In genomic region chr3:89569707-89570324, GRCm38 (mm10) we compare ENCODE assay signal across 20 mouse cellular contexts. TPM values are rescaled to one million over a fixed set of nuclear protein-coding genes. Genes with fewer than 3 reads are reported as not detected.
DNase-seq lines count a peak whose midpoint lies in the region; ATAC-seq lines count a peak whose summit lies in the region.
"Had no signal": no experiment of that assay in that cellular context is flagged by ENCODE, and none has a peak within 500 bp of the region (broad histone marks: within the 10 kb centered on the region; RNA-seq: fewer than 3 reads in every experiment).

No protein-coding gene starts in this region.

- no peak overlapping the region for H3K9ac ChIP-seq in forebrain, embryonic 15.5 days (replicated peaks)
- no peak overlapping the region for H3K9ac ChIP-seq in forebrain, embryonic 11.5 days (ENCODE audit: low read length)
- H3K9ac ChIP-seq in liver, embryonic 11.5 days (ENCODE audit: low read depth, low read length) = 0 out of 2 replicates have a peak overlapping the region, but pooled peaks have one; percentile 46
- no peak overlapping the region for H3K9ac ChIP-seq in neural tube, embryonic 15.5 days (replicated peaks)
- H3K9ac ChIP-seq: hindbrain, embryonic 15.5 days; lung, embryonic 15.5 days had no signal

- no peak for DNase-seq in forebrain, embryonic 11.5 days (ENCODE audit: low spot score)
- DNase-seq in liver, embryonic 11.5 days (ENCODE audit: low spot score) = no peak
- no peak for DNase-seq in kidney, postnatal 25 days
- DNase-seq: adrenal gland, postnatal 25 days; cerebellum, postnatal 10 days; embryo, embryonic 11 days; heart, adult 2 months; kidney, adult 11 months; thymus, postnatal 4 days had no signal

- H3K9me3 ChIP-seq in forebrain, embryonic 15.5 days = no peaks in the 10 kb centered on the region
- no peaks in the 10 kb centered on the region for H3K9me3 ChIP-seq in forebrain, embryonic 11.5 days (ENCODE audit: control insufficient read depth, low read length)
- peaks cover 3% of the 10 kb centered on the region; the same call in 1 of the 2 replicates for H3K9me3 ChIP-seq in megakaryocyte, embryonic 14.5 days
- no peaks in the 10 kb centered on the region for H3K9me3 ChIP-seq in liver, embryonic 11.5 days (ENCODE audit: control insufficient read depth, low read length)
- H3K9me3 ChIP-seq in neural tube, embryonic 15.5 days (replicated peaks) = no peaks in the 10 kb centered on the region
- H3K9me3 ChIP-seq: hindbrain, embryonic 15.5 days; lung, embryonic 15.5 days had no signal

- H3K27ac ChIP-seq in forebrain, embryonic 15.5 days (replicated peaks) = no peak overlapping the region
- no peak overlapping the region for H3K27ac ChIP-seq in forebrain, embryonic 11.5 days (ENCODE audit: low read depth, low read length)
- peak overlapping the region; percentile 89 for H3K27ac ChIP-seq in liver, embryonic 11.5 days (ENCODE audit: low read depth, low read length)
- no peak overlapping the region for H3K27ac ChIP-seq in neural tube, embryonic 15.5 days (replicated peaks)
- H3K27ac ChIP-seq: heart, adult 2 months; hindbrain, embryonic 15.5 days; kidney, postnatal 0 days; left cerebral cortex, adult 2 months; lung, embryonic 15.5 days; macrophage had no signal

- no peak overlapping the region for H3K4me2 ChIP-seq in forebrain, embryonic 15.5 days (replicated peaks)
- no peak overlapping the region for H3K4me2 ChIP-seq in forebrain, embryonic 11.5 days (ENCODE audit: low read depth, low read length, severe bottlenecking)
- H3K4me2 ChIP-seq in liver, embryonic 11.5 days = peak overlapping the region; percentile 68
- no peak overlapping the region for H3K4me2 ChIP-seq in neural tube, embryonic 15.5 days
- H3K4me2 ChIP-seq: hindbrain, embryonic 15.5 days; lung, embryonic 15.5 days had no signal

- no peaks in the 10 kb centered on the region for H3K36me3 ChIP-seq in forebrain, embryonic 15.5 days
- H3K36me3 ChIP-seq in forebrain, embryonic 11.5 days (ENCODE audit: control insufficient read depth, insufficient read depth, low read length) = no peaks in the 10 kb centered on the region
- no peaks in the 10 kb centered on the region for H3K36me3 ChIP-seq in megakaryocyte, embryonic 14.5 days (replicated peaks; ENCODE audit: low read length)
- H3K36me3 ChIP-seq in liver, embryonic 11.5 days (ENCODE audit: control insufficient read depth, insufficient read depth, low read length) = no peaks in the 10 kb centered on the region
- H3K36me3 ChIP-seq in neural tube, embryonic 15.5 days = no peaks in the 10 kb centered on the region
- H3K36me3 ChIP-seq: hindbrain, embryonic 15.5 days; lung, embryonic 15.5 days had no signal

- no peaks in the 10 kb centered on the region for H3K27me3 ChIP-seq in forebrain, embryonic 15.5 days
- H3K27me3 ChIP-seq in forebrain, embryonic 11.5 days (ENCODE audit: control insufficient read depth, insufficient read depth, low read length) = no peaks in the 10 kb centered on the region
- H3K27me3 ChIP-seq in megakaryocyte, embryonic 14.5 days (replicated peaks) = peaks cover 57% of the 10 kb centered on the region
- no peaks in the 10 kb centered on the region; the same call in 1 of the 2 replicates for H3K27me3 ChIP-seq in liver, embryonic 11.5 days (replicated peaks; ENCODE audit: control insufficient read depth, insufficient read depth, low read length)
- no peaks in the 10 kb centered on the region for H3K27me3 ChIP-seq in neural tube, embryonic 15.5 days (replicated peaks)
- H3K27me3 ChIP-seq: CH12.LX; hindbrain, embryonic 15.5 days; lung, embryonic 15.5 days had no signal

- H3K4me1 ChIP-seq in forebrain, embryonic 15.5 days = peaks cover 10% of the 10 kb centered on the region
- H3K4me1 ChIP-seq in forebrain, embryonic 11.5 days (replicated peaks; ENCODE audit: control insufficient read depth, insufficient read depth, low read length) = no peaks in the 10 kb centered on the region
- H3K4me1 ChIP-seq in megakaryocyte, embryonic 14.5 days = peaks cover 5% of the 10 kb centered on the region
- H3K4me1 ChIP-seq in liver, embryonic 11.5 days (replicated peaks; ENCODE audit: control insufficient read depth, insufficient read depth, low read length) = peaks cover 24% of the 10 kb centered on the region
- H3K4me1 ChIP-seq in neural tube, embryonic 15.5 days = peaks cover 13% of the 10 kb centered on the region; the same call in 1 of the 2 replicates
- H3K4me1 ChIP-seq: lung, embryonic 15.5 days had no signal

- WGBS in forebrain, embryonic 15.5 days = 40% methylated on average over 7 of the region's 7 CpGs
- WGBS in forebrain, embryonic 11.5 days = 61% methylated on average over 7 of the region's 7 CpGs
- 17% methylated on average over 7 of the region's 7 CpGs for WGBS in liver, embryonic 11.5 days
- WGBS in neural tube, embryonic 15.5 days = 55% methylated on average over 7 of the region's 7 CpGs

- 0 out of 2 replicates have a peak, but pooled peaks have one; percentile 41 for ATAC-seq in forebrain, embryonic 15.5 days (replicated peaks)
- ATAC-seq in forebrain, embryonic 11.5 days (replicated peaks; ENCODE audit: low FRiP score) = no peak
- no peak for ATAC-seq in megakaryocyte, adult 5-6 weeks (ENCODE audit: poor library complexity, severe bottlenecking)
- ATAC-seq in liver, embryonic 11.5 days (replicated peaks; ENCODE audit: low FRiP score) = peak; percentile 87
- ATAC-seq in megakaryocyte-erythroid progenitor cell, adult 5-6 weeks (replicated peaks; ENCODE audit: low FRiP score, low TSS enrichment, poor library complexity, severe bottlenecking) = peak; percentile 34; the same call in 1 of the 2 replicates
- ATAC-seq in neural tube, embryonic 15.5 days (ENCODE audit: low FRiP score) = no peak

- H3K4me3 ChIP-seq in forebrain, embryonic 15.5 days = no peak overlapping the region
- H3K4me3 ChIP-seq in forebrain, embryonic 11.5 days (ENCODE audit: low read depth, low read length) = no peak overlapping the region
- H3K4me3 ChIP-seq in megakaryocyte, embryonic 14.5 days (replicated peaks) = peak overlapping the region; percentile 62
- H3K4me3 ChIP-seq in liver, embryonic 11.5 days (ENCODE audit: low read depth, low read length) = 0 out of 2 replicates have a peak overlapping the region, but pooled peaks have one; percentile 12
- no peak overlapping the region for H3K4me3 ChIP-seq in neural tube, embryonic 15.5 days (replicated peaks)
- H3K4me3 ChIP-seq: heart, adult 2 months; hindbrain, embryonic 15.5 days; left cerebral cortex, adult 2 months; lung, embryonic 15.5 days had no signal

RNA-seq across cellular contexts. Expression of gene Kcnn3, which starts 49.9 kb away (rescaled TPM):
- polyA plus RNA-seq in forebrain, embryonic 15.5 days (2015; fragmentation: Nextera tagmentation; extraction: Ambion mirVana) = 9.0 and 10.4 TPM in 2 replicates
- polyA plus RNA-seq in forebrain, embryonic 11.5 days (2014; fragmentation: Nextera tagmentation; extraction: Ambion mirVana) = 1.3 and 1.8 TPM in 2 replicates
- not detected in 2 replicates for polyA plus RNA-seq in megakaryocyte, embryonic 14.5 days (2012; ENCODE audit: insufficient read depth, low replicate concordance)
- not detected in 2 replicates for total RNA-seq in megakaryocyte, adult 5-6 weeks (2015)
- not detected in 2 replicates for total RNA-seq in megakaryocyte, adult 5-6 weeks (2017)
- 0.19 and 0.45 TPM in 2 replicates for polyA plus RNA-seq in liver, embryonic 11.5 days (2014; fragmentation: Nextera tagmentation; extraction: Ambion mirVana)
- not detected in 2 replicates for total RNA-seq in megakaryocyte-erythroid progenitor cell, adult 5-6 weeks (2014; fragmentation: Nextera tagmentation)
- not detected in 2 replicates for total RNA-seq in megakaryocyte-erythroid progenitor cell, adult 5-6 weeks (2017)
- polyA plus RNA-seq in neural tube, embryonic 15.5 days (2015; fragmentation: Nextera tagmentation; extraction: Ambion mirVana) = 8.5 and 12.1 TPM in 2 replicates
- total RNA-seq: CH12.LX had no signal

Comparison
In these comparisons a context has a peak if more than half of its experiments do, and no peak if none do; other contexts are left out.
1. ATAC-seq: peak in forebrain, embryonic 15.5 days (single experiment), liver, embryonic 11.5 days (single experiment) and megakaryocyte-erythroid progenitor cell, adult 5-6 weeks (single experiment); none in forebrain, embryonic 11.5 days (single experiment), megakaryocyte, adult 5-6 weeks (single experiment) and neural tube, embryonic 15.5 days (single experiment).
2. H3K4me3 ChIP-seq: peak in megakaryocyte, embryonic 14.5 days (single experiment) and liver, embryonic 11.5 days (single experiment); none in forebrain, embryonic 15.5 days (single experiment), forebrain, embryonic 11.5 days (single experiment) and neural tube, embryonic 15.5 days (single experiment).